Mouse (Mus musculus): Measurements from ENCODE around the gene Prkg1. TPM values are rescaled to one million over a fixed set of nuclear protein-coding genes. Genes with fewer than 3 reads are reported as not detected.

Gene Prkg1
- total RNA-seq (2021): 1 to 10 TPM; 7.0 to 7.2 TPM
- polyA plus RNA-seq (2012; rRNA removed): 0.95 and 1.0 TPM in 2 replicates
- long read RNA-seq, partial matches to known transcripts: 0 of 2 reads
- long read RNA-seq, other reads (novel, unspliced or antisense): 2 of 2 reads

DNA sequence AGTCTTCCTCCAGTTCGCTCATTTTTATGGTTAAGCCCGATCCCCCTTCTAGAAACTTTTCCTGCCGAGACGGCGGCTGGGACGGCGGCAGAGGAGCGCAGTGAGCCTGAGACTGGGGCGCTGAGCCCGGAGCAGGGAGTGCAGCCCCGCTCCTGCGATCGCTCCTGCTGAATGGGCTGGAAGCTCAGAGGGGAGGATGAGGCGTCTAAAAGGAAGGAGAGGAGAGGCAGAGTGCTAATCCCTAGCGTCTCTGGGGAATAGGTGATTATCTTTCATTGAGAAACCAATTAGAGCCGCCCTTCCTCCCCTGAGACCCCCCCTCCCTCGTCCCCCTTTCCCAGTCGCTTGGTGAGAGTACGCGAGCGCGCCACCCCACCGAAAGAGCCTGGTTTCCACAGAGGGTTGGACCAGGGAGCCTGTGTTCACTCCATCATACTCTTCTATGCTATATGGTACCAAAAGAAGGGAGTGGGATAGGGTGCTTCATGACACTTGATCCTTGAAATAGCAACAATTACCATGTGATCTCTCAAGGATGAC lies at the start of gene Prkg1:
Gene Prkg1, minus strand, starts transcription at position 233 of the 540 bp plus-strand sequence.
- peak; percentile 56 for DNase-seq

DNA sequence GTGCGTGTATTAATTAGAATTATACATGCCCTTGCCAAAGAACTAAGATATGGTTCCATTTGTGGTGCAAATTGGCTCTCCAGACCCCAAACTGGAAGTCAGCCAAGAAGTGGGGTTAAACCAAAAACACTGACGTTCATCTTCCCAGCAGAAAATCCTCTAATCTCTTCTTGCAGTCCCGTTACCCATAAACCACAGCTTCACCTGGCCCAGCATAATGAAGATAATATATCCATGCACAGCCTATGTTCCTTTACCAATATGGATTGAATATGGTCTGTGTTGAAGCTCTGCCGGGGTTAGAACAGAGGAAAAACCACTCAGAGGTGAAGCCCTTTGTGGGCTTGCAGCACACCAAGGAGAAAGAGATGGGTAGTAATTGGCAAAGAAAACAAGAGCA lies 48.3 kb upstream of the Prkg1 start:
- DNase-seq: no peak

DNA sequence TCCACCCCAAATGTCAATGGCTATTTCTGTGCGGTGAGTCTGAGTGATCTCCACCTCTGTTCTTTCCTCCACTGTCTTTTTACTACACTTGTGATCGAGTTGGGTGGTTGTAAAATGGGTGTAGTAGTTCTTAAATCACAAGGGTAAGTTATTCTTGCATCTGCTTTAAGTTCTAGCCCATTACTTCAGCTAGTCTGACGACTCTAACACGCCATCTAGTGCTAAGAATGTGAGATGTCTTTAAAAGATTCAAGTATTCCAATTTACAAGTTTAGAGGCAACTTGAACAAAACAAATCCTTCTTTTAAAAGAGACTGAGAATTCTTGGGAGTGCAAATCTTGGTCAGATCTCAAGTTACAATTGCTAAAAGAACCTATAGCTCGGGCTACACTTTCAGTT lies 46.5 kb upstream of the Prkg1 start:
- DNase-seq: no peak

DNA sequence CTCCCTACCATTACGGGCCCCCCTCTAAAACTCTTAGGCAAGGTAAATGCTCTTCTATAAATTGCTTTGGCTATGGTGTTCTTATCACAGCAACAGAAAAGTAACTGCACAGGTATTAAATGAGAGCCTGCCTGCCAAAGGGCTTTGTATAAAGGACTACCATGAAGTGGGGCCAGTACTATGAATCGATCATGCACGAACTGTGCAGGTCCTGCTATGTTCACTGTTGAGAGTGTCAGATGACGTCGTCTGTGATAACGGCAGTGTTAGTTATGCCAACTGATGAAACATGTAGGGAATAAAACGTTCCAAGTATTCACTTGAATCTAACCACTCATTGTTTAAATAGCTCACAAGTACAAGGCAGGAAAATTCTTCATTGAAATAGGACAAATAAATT lies 40.6 kb upstream of the Prkg1 start:
- no peak for DNase-seq

DNA sequence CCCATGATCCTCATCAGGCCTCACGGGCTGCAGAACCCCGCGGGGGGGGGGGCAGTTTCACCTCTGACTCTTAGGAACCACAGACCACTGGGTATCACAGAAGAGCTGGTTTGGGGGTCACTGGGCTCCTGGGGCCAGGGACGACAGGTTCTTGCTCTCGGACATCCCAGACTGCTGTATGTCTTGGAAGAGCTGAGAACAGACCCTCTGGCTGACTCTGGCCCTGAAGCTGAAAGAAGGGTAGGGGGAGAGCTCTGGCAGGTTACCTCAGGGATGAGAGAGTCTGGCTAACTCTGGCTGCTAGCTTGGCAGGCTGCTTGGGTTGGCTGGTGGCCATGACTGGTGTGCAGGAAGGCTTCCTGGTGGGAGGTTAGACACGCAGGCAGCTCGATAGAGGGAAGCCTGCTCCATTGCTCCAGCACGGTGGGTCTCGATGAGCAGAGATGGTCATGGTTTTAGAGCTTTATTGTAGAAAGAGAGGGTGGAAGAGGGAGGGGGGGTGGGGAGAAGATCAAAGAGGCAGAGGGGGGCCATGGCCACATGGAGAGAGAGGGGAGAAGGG lies 30.7 kb upstream of the Prkg1 start:
- no peak for DNase-seq

DNA sequence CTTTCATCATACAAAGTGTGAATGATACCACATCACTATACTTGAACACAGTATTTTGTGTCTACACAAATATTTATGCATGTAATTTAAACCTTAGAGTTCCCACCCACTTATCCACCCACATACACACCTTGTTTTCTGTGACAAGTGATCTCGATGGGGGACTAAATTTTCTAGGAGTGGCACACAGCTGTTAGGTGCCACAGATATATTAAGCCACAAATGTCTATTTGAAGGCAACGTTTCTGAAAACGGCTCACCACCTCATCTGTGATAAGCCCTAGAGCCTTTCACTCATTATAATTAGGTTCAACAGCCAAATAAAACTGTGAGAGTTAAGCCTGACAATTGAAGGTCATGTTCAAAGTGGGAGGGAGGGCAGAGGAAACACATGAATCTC lies 26.9 kb upstream of the Prkg1 start:
- DNase-seq: no peak

DNA sequence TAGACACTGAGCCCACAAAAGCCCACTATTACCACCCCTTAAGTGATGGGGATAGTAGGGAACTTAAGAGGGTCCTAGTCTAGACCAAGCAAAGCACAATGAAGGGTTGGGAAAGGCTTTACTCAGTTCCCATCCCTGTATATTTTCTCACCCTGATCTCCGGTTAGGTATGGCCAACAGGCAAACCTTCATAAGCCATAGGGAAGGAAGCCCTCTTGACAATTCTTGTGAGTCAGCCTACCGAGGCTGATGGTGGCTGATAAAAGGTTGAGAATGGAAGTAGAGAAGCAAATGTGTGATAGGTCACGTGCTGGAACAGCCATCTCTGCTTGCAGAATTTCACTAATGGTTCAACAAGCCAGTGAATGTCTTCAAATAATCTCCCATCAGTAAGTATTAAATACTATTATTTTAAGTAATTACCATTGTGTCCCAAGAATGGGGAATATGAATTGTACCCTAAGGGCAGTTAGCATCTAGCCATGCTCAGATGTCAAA lies 16.7 kb upstream of the Prkg1 start:
- no peak for DNase-seq

DNA sequence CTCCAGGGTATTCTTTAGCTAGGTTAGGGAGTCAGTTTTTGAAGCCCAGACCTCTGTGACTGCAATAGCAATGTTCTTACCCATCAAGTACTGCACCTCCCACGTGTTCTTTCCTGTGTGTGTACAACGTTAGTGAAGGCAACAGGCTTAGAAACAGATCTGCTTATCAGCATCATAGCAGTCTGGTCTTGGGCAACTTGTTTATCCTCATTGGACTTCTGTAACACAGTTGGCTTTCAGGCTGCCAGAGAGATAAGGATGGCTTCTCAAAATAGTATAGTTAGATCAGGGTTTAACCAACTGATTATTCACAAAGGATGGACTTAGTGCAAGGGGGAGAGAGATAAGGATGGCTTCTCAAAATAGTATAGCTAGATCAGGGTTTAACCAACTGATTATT lies 16.2 kb upstream of the Prkg1 start:
- no peak for DNase-seq

DNA sequence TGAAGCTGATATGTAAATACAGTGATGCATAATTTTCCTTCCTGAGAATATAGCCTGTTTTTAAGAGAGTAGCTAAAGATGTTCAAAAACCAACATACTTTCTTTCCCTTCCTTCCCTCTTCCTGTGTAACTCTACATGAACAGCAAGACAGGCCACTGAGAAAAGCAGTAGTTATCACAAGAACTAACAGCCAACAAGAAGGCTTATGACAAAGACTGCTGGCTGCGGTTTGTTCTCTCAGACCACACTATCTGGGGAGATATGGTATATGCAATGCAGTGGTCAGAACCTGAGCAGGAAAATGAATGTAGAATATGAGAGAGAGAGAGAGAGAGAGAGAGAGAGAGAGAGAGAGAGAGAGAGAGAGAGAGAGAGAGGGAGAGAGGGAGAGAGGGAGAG lies 15.4 kb upstream of the Prkg1 start:
- no peak for DNase-seq

DNA sequence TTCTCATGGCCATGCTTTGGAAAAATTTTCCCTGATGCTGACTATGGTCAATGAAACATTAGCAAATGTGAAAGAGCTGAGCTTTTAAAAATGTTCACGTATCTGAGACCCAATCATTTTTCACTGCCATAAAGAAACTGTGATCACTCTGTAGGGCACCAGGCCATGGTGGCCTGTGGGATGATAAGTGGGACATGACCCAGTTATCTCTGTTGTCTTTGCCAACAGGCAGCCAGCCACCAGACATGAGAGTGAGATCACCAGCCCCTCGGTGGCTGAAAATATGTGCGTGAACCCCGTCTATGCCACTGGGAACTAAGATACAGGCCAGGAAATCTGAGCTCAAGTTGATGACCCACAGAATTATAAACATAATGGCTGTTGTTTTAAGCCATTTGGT lies 14.2 kb upstream of the Prkg1 start:
- no peak for DNase-seq

DNA sequence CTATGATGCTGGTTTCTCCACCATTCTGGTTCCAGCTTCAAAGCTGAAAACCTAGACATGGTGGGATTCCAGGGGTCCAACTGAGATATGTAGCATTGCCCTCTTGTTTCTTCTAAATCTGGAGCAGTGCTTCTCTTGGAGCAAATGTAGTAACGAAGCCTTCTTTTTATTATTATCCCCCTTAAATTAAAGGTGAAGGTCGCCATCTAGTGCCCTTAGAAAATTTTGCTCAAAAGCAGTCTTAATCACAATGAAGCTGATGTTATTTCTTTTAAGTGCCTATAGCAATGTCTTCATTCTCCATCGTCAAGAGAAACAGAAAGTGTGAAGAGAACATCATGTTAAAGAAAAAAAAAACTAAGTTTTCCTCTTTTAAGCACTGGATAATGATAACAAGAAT lies 2.2 kb upstream of the Prkg1 start:
- no peak for DNase-seq

DNA sequence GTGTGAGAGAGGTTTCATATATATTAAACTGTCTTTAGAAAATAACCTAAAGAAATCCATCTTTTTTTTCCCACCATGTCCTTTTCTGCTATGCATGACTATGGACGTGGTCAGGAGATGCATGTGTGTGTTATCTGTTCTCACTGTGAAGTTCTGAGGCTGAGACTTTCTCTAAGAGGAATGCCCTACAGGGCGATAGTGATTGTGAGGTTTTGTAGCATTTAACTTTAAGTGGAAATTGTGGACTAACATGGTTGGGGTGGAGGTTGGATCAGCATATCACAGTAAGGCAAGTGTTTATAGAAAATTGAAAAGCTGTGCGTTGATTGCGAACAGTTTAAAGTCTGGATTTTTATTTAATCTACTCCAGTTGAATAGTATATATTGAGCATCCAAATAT lies 618 bp upstream of the Prkg1 start:
- DNase-seq: no peak

DNA sequence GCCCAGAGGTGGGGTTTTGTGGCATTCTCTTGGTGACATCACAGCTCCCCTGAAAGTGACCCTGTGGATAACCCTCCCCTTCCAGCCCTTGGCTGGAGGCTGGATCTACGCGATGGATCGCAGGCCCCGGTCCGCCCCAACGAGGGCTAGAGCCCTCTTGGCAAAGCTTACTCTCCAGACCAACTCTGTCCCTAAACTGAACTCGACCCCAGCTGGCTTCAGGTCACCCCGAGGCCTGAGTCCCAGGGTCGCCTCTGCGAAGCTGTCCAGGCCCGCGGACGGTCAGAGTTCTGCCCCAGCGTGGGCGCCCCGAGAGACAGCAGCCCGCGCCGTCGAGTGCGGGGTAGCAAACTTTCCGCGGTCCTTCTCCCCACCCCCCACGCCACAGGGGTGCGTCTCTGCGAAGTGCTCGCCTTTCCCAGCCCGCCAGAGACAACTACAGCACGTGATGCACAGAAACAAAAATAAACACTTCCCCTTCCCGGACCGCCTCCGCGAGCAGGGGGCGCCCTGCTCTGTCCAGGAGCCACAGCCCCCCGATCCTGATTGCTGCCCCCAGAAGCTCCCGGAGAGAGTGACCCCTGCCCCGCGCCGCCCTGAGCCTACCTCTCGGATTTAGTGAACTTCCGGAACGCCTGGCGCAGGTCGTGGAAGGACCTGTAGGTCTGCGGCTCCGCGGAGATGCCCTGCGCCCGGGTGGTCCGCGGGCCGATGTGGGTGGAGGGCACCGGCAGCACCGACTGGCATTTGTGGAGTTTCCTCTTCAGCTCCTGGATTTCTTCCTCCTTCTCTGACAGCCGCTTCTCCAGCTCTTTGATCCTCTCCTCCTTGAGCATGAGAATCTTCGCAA lies 657 bp downstream of the Prkg1 start:
- peak; percentile 67 for DNase-seq

DNA sequence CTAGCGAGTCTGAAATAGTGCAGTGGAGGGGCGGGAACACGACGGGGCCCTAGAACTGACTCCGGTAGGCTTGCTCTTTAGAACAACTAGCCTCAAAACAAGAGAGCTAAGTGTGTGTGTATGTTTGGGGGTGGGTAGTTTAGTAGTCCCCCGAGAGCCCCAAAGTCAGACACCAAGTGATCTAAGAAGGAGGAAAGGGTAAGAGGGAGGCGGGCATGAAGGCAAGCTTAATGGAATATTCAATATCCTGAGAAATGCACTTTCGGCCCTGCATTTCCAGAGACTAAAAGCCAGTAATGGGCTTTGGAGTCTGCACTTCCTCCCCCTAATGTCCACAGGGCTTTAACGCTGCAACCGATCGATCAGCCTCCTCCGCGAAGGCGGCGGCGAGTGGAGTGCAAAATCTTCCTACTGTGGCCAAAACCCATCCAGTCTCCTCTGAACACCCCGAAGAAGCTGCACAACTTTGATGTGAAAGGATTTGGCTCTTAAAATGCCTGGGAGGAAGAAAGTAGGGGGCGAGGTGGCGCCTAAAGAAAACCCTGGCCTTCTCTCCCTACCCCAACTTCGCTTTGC lies 1.5 kb downstream of the Prkg1 start:
- no peak for DNase-seq

DNA sequence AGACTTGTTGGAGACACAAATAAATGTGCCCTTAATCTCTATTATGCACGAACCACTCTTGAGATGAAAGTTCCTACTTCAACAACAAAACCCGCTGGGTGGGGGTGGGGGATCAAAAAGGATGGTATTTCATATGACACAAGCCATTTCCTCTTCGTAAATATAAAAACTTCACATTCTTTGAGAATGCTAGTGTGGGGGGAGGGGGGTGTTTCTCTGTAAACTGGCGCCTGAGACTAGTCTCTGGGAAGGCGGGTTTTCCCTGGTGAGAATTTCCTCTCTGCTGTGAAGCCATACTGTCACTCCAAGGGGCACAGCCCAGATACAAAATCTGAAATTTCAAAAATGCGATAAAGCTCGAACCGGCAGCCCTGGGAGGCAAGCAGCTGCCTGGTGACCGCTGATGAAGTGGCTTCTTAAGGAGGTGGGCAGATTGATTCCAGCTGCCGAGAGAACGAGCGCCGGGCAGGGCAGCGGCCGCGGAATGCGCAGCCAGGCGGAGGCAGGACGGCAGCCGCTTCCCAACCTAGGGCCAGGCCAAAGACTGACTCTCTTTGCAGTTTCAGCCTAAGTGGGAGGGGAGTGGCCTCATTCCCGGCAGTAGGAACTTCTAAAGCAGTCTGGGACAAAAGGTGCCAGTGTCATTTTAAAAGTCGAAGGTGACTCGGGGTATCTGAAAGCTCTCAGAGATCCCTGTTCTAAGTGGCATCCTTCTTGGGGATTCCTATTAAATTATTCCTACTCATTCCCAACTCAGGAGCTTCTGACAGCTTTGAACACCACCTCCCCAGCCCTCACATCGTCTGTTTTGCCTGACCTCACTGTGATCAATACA lies 2.2 kb downstream of the Prkg1 start:
- peak; percentile 58 for DNase-seq

DNA sequence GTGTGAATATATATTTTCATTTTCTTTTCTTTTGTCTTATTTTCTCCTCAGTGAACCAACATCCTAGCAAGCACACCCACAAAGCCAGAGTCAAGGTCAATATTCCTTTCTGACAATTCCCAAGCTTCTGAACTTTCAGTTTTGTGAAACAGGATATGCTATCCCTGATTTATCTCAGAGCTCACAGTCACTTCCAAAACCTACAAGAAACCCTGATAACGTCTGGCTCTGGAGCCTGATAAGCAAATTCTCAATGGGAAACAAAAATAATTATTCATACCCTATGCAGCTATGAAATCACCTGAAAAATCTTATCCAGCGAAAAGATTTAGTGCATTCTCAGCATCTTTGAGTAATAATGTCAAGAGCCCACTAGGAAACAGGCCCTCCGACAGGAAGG lies 5.0 kb downstream of the Prkg1 start:
- DNase-seq: no peak

DNA sequence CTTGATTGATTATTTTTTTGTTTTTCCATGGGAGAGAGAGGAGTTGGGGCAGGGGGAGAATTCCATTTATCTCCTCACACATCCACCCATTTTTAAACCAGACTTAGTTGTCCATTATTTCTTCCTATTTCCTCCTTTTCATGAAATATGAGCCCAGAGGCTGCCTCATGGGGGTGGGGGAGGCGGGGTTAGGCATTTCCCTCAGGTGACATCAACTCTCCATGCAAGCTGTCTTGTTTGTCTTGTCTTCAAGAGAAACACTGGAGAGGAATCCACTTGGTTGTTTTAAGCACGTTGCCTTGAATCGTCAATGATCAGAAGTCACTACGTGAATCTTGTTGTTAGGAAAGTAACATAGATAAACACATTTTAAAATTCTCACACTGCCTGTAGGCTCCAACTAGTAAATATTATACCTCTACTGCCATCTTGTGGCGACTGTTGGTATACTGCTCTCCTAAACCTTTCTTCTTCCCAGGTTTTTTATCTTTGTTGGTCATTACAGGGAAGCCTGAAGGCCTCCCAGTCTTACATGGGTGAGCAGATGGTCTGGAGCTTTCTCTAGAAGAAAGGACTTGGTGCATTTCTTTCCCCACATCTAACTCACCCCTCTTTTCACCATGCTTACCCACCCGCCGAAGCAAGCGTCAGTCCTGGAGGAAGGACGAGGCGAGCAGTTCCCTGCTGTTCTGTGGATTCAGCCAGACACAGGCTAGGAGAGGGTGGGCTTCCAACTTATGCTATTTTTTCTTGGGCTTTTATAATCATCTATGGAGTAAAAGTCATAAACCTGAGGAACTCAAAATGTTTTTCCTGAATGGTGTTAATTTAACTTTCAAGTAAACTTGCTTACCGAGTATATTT lies 8.7 kb downstream of the Prkg1 start:
- peak; percentile 40 for DNase-seq

DNA sequence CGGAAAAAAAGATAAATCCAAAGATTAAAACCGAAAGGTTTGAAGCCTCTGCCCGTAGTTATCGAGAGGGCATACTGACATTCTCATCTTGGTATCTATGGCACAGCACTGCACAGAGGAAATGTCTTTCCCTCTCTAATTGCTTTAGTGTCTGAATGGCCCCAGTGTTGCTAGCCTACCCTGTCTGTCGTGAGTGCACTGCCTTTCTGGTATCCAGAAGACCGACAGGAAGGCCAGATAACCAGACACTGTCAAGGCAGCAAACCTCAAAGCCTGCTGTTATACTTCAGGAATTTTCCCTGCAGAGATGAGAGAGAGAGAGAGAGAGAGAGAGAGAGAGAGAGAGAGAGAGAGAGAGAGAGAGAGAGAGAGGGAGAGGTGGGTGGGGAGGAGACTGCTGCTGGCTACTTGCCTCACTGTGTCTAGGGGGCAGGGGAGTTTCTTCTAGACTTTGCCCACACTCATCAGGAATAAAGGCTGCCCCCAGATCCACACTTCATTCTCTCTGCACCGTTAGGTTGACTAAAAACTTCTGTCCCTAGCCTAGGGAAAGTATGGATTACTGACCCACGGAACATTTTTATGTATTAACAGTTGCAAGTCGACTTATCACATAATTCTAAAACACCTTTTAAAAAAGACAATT lies 10.1 kb downstream of the Prkg1 start:
- DNase-seq: no peak

DNA sequence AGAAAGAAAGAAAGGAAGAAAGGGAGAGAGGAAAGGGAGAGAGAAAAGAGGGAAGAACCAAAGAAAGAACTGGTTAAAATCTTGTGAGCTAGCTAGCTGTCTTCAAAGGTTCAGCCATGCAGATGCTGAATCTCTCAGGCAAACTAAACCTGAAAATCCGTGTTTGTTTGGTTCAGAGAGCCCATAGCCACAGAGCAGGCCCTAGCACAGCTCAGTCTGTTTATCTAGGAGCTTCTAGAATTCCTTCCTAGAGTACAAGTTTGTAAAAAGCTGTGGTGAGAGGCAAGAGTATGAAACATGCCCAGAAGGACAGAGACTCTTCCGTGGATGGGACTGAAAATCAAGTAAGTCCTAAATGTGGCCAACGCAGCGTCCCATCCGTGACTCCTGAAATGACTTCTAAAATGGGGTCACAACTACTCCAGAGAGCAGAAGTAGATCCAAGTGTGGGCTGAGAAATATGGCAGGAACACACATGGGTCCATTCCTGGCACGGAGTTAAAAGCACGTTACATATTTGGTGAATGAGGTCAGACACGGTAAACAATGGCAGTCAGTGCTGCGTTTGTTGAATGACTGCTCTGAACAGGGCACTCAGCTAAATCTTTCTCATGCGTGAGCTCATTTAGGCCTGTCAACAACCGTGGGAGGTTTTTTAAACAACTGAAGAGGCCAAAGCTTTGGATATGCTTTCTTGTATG lies 13.7 kb downstream of the Prkg1 start:
- DNase-seq: no peak

DNA sequence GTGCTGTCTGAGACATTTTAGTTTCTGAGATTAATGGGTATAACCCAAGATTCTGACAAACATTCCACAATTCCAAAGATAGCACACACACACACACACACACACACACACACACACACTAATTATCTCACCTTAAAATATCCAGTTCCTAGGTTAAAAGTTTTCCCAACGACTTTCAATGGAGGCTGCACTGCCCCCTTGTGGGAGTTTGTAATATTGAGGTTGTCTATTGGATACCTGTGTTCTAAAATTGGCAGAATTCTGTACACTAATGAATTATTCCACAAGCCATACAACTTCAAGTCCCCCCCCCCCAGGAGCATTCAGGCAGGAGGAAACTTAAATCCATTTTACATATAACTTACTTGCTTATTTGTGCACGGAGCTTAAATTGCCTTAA lies 18.2 kb downstream of the Prkg1 start:
- DNase-seq: peak; percentile 28
